Mouse (Mus musculus) MEL (cell line): Measurements from ENCODE around the gene Themis2. TPM values are rescaled to one million over a fixed set of nuclear protein-coding genes. Genes with fewer than 3 reads are reported as not detected.

Experiments used
- DNase-seq: peaks from one replicate; pipeline ENCODE4 v3.0.0; 2011; ENCODE audit warnings: low read depth, low spot score
- H3K27ac ChIP-seq: 2 replicates; pipeline ENCODE4 v1.5.1; 2012; ENCODE audit warnings: low read depth, mild to moderate bottlenecking, control low read depth, low read length, moderate library complexity; ENCODE audit not compliant: control insufficient read depth
- H3K27me3 ChIP-seq, 2 experiments: fragments of 150-350 bp in 1 of 2; sonication (generic) in 1 of 2; 2 replicates each; pipeline ENCODE4 v1.6.1; 2012; ENCODE audit warnings: low read length in 2 of 2, mild to moderate bottlenecking in 2 of 2, improper control_type of control experiment in 1 of 2, moderate library complexity in 1 of 2; ENCODE audit not compliant: insufficient read depth in 2 of 2, control insufficient read depth in 1 of 2
- H3K36me3 ChIP-seq, 2 experiments: 2 replicates each; pipeline ENCODE4 v1.6.1; 2012 to 2014; ENCODE audit warnings: low read length in 2 of 2, improper control_type of control experiment in 1 of 2, inconsistent platforms in 1 of 2, mild to moderate bottlenecking in 1 of 2; ENCODE audit not compliant: insufficient read depth in 2 of 2, control insufficient read depth in 1 of 2
- H3K4me1 ChIP-seq, 2 experiments: fragments of 150-350 bp in 1 of 2; sonication (generic) in 1 of 2; 2 replicates each; pipeline ENCODE4 v1.6.1; 2012; ENCODE audit warnings: low read length in 2 of 2, improper control_type of control experiment in 1 of 2, mild to moderate bottlenecking in 1 of 2; ENCODE audit not compliant: insufficient read depth in 2 of 2, control insufficient read depth in 1 of 2
- H3K4me3 ChIP-seq, 2 experiments: fragments of 150-350 bp in 1 of 2; sonication (generic) in 1 of 2; 2 replicates each; pipeline ENCODE4 v1.5.1; 2012; ENCODE audit warnings: low read depth in 2 of 2, low read length in 2 of 2, mild to moderate bottlenecking in 2 of 2, moderate library complexity in 2 of 2, control low read depth in 1 of 2, improper control_type of control experiment in 1 of 2; ENCODE audit not compliant: control insufficient read depth in 1 of 2, insufficient read depth in 1 of 2
- H3K79me2 ChIP-seq: 2 replicates; pipeline ENCODE4 v1.6.1; 2012; ENCODE audit warnings: mild to moderate bottlenecking, low read length, moderate library complexity; ENCODE audit not compliant: control insufficient read depth, poor library complexity, insufficient read depth
- H3K9ac ChIP-seq: 2 replicates; pipeline ENCODE4 v1.6.1; 2012; ENCODE audit warnings: low read depth, mild to moderate bottlenecking, control low read depth, low read length, moderate library complexity; ENCODE audit not compliant: control insufficient read depth, poor library complexity, severe bottlenecking
- H3K9me3 ChIP-seq: fragments of 150-350 bp; sonication (generic); replicated peaks from 2 replicates; pipeline ENCODE4 v1.6.1; 2012; ENCODE audit warnings: mild to moderate bottlenecking, low read length, improper control_type of control experiment, moderate library complexity; ENCODE audit not compliant: insufficient read depth
- CTCF ChIP-seq, 3 experiments: IDR thresholded peaks in 2 of 3; conservative IDR thresholded peaks in 1 of 3; 2 replicates each; pipeline ENCODE4 v1.5.1; 2011 to 2012; ENCODE audit warnings: low read length in 3 of 3, low read depth in 2 of 3, mild to moderate bottlenecking in 2 of 3, improper control_type of control experiment in 1 of 3, inconsistent platforms in 1 of 3, mixed read lengths in 1 of 3, moderate library complexity in 1 of 3; ENCODE audit not compliant: control insufficient read depth in 1 of 3, insufficient read depth in 1 of 3, poor library complexity in 1 of 3, severe bottlenecking in 1 of 3
- ELF1 ChIP-seq: IDR thresholded peaks from 2 replicates; pipeline ENCODE4 v1.6.1; 2014; ENCODE audit warnings: low read depth, mild to moderate bottlenecking, inconsistent platforms, low read length, improper control_type of control experiment, moderate library complexity
- EP300 ChIP-seq, 2 experiments: IDR thresholded peaks; 2 replicates each; pipeline ENCODE4 v1.6.1; 2011; ENCODE audit warnings: improper control_type of control experiment in 2 of 2, low read length in 2 of 2, low read depth in 1 of 2, mild to moderate bottlenecking in 1 of 2
- ETS1 ChIP-seq: IDR thresholded peaks from 2 replicates; pipeline ENCODE4 v1.6.1; 2012; ENCODE audit warnings: low read depth, mild to moderate bottlenecking, inconsistent platforms, low read length, improper control_type of control experiment, moderate library complexity
- GABPA ChIP-seq: IDR thresholded peaks from 2 replicates; pipeline ENCODE4 v1.6.1; 2012; ENCODE audit warnings: low read depth, mild to moderate bottlenecking, inconsistent platforms, low read length, improper control_type of control experiment, moderate library complexity
- MAFK ChIP-seq: IDR thresholded peaks from 2 replicates; pipeline ENCODE4 v1.6.1; 2011; ENCODE audit warnings: low read depth, mild to moderate bottlenecking, low read length, improper control_type of control experiment, borderline replicate concordance
- MAX ChIP-seq: IDR thresholded peaks from 2 replicates; pipeline ENCODE4 v1.6.1; 2011; ENCODE audit warnings: low read length, improper control_type of control experiment
- MAZ ChIP-seq: IDR thresholded peaks from 2 replicates; pipeline ENCODE4 v1.6.1; 2012; ENCODE audit warnings: low read depth, mild to moderate bottlenecking, inconsistent platforms, low read length, improper control_type of control experiment
- MXI1 ChIP-seq: IDR thresholded peaks from 2 replicates; pipeline ENCODE4 v1.6.1; 2011; ENCODE audit warnings: mild to moderate bottlenecking, low read depth, low read length, improper control_type of control experiment
- MYC ChIP-seq: IDR thresholded peaks from 2 replicates; pipeline ENCODE4 v1.6.1; 2011; ENCODE audit warnings: low read depth, mild to moderate bottlenecking, low read length, improper control_type of control experiment, moderate library complexity
- POLR2AphosphoS2 ChIP-seq: IDR thresholded peaks from 2 replicates; pipeline ENCODE4 v1.6.1; 2011; ENCODE audit warnings: low read length, improper control_type of control experiment
- RAD21 ChIP-seq: IDR thresholded peaks from 2 replicates; pipeline ENCODE4 v1.6.1; 2011; ENCODE audit warnings: mild to moderate bottlenecking, low read depth, low read length, improper control_type of control experiment
- RCOR1 ChIP-seq: IDR thresholded peaks from 2 replicates; pipeline ENCODE4 v1.6.1; 2012; ENCODE audit warnings: low read depth, mild to moderate bottlenecking, inconsistent platforms, low read length, improper control_type of control experiment
- SIN3A ChIP-seq: IDR thresholded peaks from 2 replicates; pipeline ENCODE4 v1.6.1; 2012; ENCODE audit warnings: low read length, improper control_type of control experiment, inconsistent platforms
- SMC3 ChIP-seq: IDR thresholded peaks from 2 replicates; pipeline ENCODE4 v1.6.1; 2011; ENCODE audit warnings: low read depth, low read length, improper control_type of control experiment
- TAL1 ChIP-seq: IDR thresholded peaks from 2 replicates; pipeline ENCODE4 v1.6.1; 2012; ENCODE audit warnings: mild to moderate bottlenecking, inconsistent platforms, low read length, moderate library complexity, mixed read lengths
- TCF12 ChIP-seq: IDR thresholded peaks from 2 replicates; pipeline ENCODE4 v1.6.1; 2014; ENCODE audit warnings: low read depth, mild to moderate bottlenecking, inconsistent platforms, low read length, improper control_type of control experiment, moderate library complexity
- UBTF ChIP-seq: IDR thresholded peaks from 2 replicates; pipeline ENCODE4 v1.6.1; 2012; ENCODE audit warnings: low read depth, mild to moderate bottlenecking, inconsistent platforms, low read length, improper control_type of control experiment, moderate library complexity, borderline replicate concordance; ENCODE audit not compliant: insufficient read depth
- polyA plus RNA-seq, 2 experiments: library from polyadenylated mRNA; stranded (reverse) in 1 of 2; unstranded in 1 of 2; fragments of >175 nt in 1 of 2; fragments of >200 nt in 1 of 2; gene quantifications; 2 replicates each; pipeline versions ENCODE4 v1.2.1 to v1.2.4; 2012; ENCODE audit warnings: low replicate concordance in 2 of 2, low read depth in 1 of 2; ENCODE audit not compliant: insufficient read length in 2 of 2, insufficient read depth in 1 of 2, missing spikeins in 1 of 2
- total RNA-seq: library from RNA; depleted of rRNA; stranded (reverse); fragments of 300-350 nt; gene quantifications from 2 replicates; pipeline ENCODE4 v1.2.3, GENCODE M21; 2012

Gene Themis2
- total and polyA plus RNA-seq, 3 experiments: 1.0 to 2.6 TPM; not detected in 1

DNA sequence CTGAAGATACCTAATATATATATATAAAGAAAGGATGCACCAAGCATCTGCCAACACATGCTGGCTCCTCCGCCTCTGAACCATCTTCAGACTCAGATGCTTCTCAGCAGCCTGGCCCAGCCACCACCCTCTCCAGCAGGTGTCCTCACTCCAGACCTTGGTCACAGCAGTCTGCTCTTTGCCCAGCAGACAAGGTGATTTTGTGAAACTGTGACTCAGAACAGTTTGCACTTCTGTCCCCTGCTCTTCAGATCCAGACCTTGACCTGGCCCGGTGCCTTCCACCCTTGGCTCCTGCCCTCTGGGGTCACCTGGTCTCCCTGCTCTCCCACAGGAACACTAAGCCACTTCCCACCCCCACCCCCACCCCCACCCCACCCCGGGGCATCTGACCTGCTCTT, 60.3 kb downstream of the Themis2 start:
- H3K9ac ChIP-seq: no peak overlapping the region
- no peak overlapping the region for H3K27ac ChIP-seq

DNA sequence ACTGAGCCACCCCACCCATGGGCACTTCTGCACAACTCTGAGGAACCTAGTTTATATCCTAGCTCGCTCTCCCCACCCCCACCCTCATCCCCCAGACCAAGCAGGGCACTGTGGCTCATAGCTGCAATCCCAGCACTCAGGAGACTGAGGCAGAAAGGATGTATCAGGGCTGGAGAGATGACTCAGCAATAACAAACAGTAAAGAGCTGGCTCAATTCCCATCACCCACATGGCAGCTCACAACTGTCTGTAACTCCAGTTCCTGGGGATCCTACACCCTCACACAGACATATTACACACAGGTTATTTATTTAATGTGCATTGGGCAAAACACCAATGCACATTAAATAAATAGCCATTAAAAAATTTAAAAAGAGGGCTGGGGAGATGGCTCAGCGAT, 60.8 kb downstream of the Themis2 start:
- Histone ChIP-seq H3K4me3 (no peak overlapping the region), H3K79me2 (no peaks in the 10 kb centered on the region), H3K27ac (no peak overlapping the region), H3K27me3 (no peaks in the 10 kb centered on the region), H3K36me3 (peaks cover 0 to 11% of the 10 kb centered on the region in 2 experiments; a peak in 2 of 4 replicates), H3K9me3 (no peaks in the 10 kb centered on the region), H3K9ac (no peak overlapping the region), H3K4me1 (peaks cover 0 to 13% of the 10 kb centered on the region in 2 experiments; a peak in 3 of 4 replicates)
- peak; percentile 75 for DNase-seq
- TF ChIP-seq GABPA (peak; percentile 67; the same call in 1 of the 2 replicates), MAX (peak; percentile 57; the same call in 1 of the 2 replicates), MXI1 (peak; percentile 90), CTCF (IDR thresholded peaks at IDR 0.05 in 2 of 3, conservative IDR thresholded peaks at IDR 0.05 in 1 of 3; ENCODE audit: control insufficient read depth in 1 of 3, insufficient read depth in 1 of 3, low read depth in 2 of 3, low read length in 3 of 3, poor library complexity in 1 of 3, severe bottlenecking in 1 of 3) (no peak), RCOR1 (peak; percentile 9; the same call in 1 of the 2 replicates), POLR2AphosphoS2 (no peak), MAFK (peak; percentile 89; the same call in 1 of the 2 replicates), TCF12 (no peak), MAZ (no peak), ETS1 (peak; percentile 64; the same call in 1 of the 2 replicates), EP300 (IDR thresholded peaks at IDR 0.05; ENCODE audit: low read depth in 1 of 2, low read length in 2 of 2) (peak in 1 of 2 experiments; percentile 21; a peak in 1 of 4 replicates), MYC (peak; percentile 70; the same call in 1 of the 2 replicates), SIN3A (peak; percentile 66)
- TF ChIP-seq, all 39 proteins: peak for 9

More for the DNA sequence above, 60.3 kb downstream of the Themis2 start:
- Histone ChIP-seq H3K79me2 (no peaks in the 10 kb centered on the region), H3K9me3 (no peaks in the 10 kb centered on the region), H3K4me1 (peaks cover 0 to 13% of the 10 kb centered on the region in 2 experiments; a peak in 3 of 4 replicates), H3K27me3 (no peaks in the 10 kb centered on the region), H3K4me3 (no peak overlapping the region), H3K36me3 (peaks cover 0 to 11% of the 10 kb centered on the region in 2 experiments; a peak in 2 of 4 replicates)
- DNase-seq: no peak
- TF ChIP-seq UBTF: no peak
- TF ChIP-seq TAL1: no peak
- peak; percentile 44 for TF ChIP-seq SMC3
- no peak; the same call in 1 of the 2 replicates for TF ChIP-seq RAD21
- peak in 1 of 3 experiments; percentile 25; a peak in 2 of 6 replicates for TF ChIP-seq CTCF (IDR thresholded peaks at IDR 0.05 in 2 of 3, conservative IDR thresholded peaks at IDR 0.05 in 1 of 3; ENCODE audit: control insufficient read depth in 1 of 3, insufficient read depth in 1 of 3, low read depth in 2 of 3, low read length in 3 of 3, poor library complexity in 1 of 3, severe bottlenecking in 1 of 3)
- TF ChIP-seq ELF1: no peak
